Mouse (Mus musculus): Measurements from ENCODE around the gene Fbxo2. TPM values are rescaled to one million over a fixed set of nuclear protein-coding genes. Genes with fewer than 3 reads are reported as not detected.

Gene Fbxo2
- polyA plus RNA-seq, 1 experiment from 2014 or later, result 0.44 TPM

GRCm38 (mm10) chr4:148194400-148194799 is 34.0 kb downstream of the Fbxo2 start:
- Histone ChIP-seq H3K4me2 (replicated peaks; ENCODE audit: low read depth) (no peak overlapping the region), H3K27ac (ENCODE audit: low read depth, low read length) (no peak overlapping the region), H3K4me1 (replicated peaks; ENCODE audit: control insufficient read depth, insufficient read depth, low read length) (no peaks in the 10 kb centered on the region), H3K4me3 (ENCODE audit: low read depth, low read length) (no peak overlapping the region), H3K9ac (ENCODE audit: low read depth, low read length) (no peak overlapping the region), H3K27me3 (replicated peaks; ENCODE audit: control insufficient read depth, insufficient read depth, low read length) (no peaks in the 10 kb centered on the region), H3K36me3 (ENCODE audit: control insufficient read depth, insufficient read depth) (no peaks in the 10 kb centered on the region), H3K9me3 (ENCODE audit: control insufficient read depth) (no peaks in the 10 kb centered on the region)
- TF ChIP-seq CTCF (IDR thresholded peaks at IDR 0.05; ENCODE audit: low read depth), result no peak
- no peak for ATAC-seq

GRCm38 (mm10) chr4:148198721-148199120 is 38.3 kb downstream of the Fbxo2 start:
- 52% methylated on average over 10 of the region's 10 CpGs for WGBS
- H3K27ac ChIP-seq (ENCODE audit: low read depth, low read length), result no peak overlapping the region

GRCm38 (mm10) chr4:148203557-148203956 is 43.1 kb downstream of the Fbxo2 start:
- Histone ChIP-seq H3K27ac (ENCODE audit: low read depth, low read length) (no peak overlapping the region), H3K36me3 (ENCODE audit: control insufficient read depth, insufficient read depth) (no peaks in the 10 kb centered on the region), H3K9me3 (ENCODE audit: control insufficient read depth) (no peaks in the 10 kb centered on the region), H3K4me1 (replicated peaks; ENCODE audit: control insufficient read depth, insufficient read depth, low read length) (no peaks in the 10 kb centered on the region), H3K4me3 (ENCODE audit: low read depth, low read length) (no peak overlapping the region), H3K9ac (ENCODE audit: low read depth, low read length) (no peak overlapping the region), H3K27me3 (replicated peaks; ENCODE audit: control insufficient read depth, insufficient read depth, low read length) (no peaks in the 10 kb centered on the region), H3K4me2 (replicated peaks; ENCODE audit: low read depth) (no peak overlapping the region)
- ATAC-seq, result no peak
- TF ChIP-seq CTCF (IDR thresholded peaks at IDR 0.05; ENCODE audit: low read depth), result no peak
- 85% methylated on average over 2 of the region's 2 CpGs for WGBS

More at GRCm38 (mm10) chr4:148198721-148199120, 38.3 kb downstream of the Fbxo2 start:
- no peak overlapping the region for H3K4me3 ChIP-seq (ENCODE audit: low read depth, low read length)
- no peak overlapping the region for H3K9ac ChIP-seq (ENCODE audit: low read depth, low read length)
- H3K4me2 ChIP-seq (replicated peaks; ENCODE audit: low read depth), result no peak overlapping the region
- H3K27me3 ChIP-seq (replicated peaks; ENCODE audit: control insufficient read depth, insufficient read depth, low read length), result no peaks in the 10 kb centered on the region
- H3K36me3 ChIP-seq (ENCODE audit: control insufficient read depth, insufficient read depth), result no peaks in the 10 kb centered on the region
- H3K4me1 ChIP-seq (replicated peaks; ENCODE audit: control insufficient read depth, insufficient read depth, low read length), result no peaks in the 10 kb centered on the region
- no peaks in the 10 kb centered on the region for H3K9me3 ChIP-seq (ENCODE audit: control insufficient read depth)
- ATAC-seq, result no peak
- TF ChIP-seq CTCF (IDR thresholded peaks at IDR 0.05; ENCODE audit: low read depth), result no peak

GRCm38 (mm10) chr4:148204061-148204872 is 43.8 kb downstream of the Fbxo2 start:
- H3K4me1 ChIP-seq (replicated peaks; ENCODE audit: control insufficient read depth, insufficient read depth, low read length), result no peaks in the 10 kb centered on the region
- no peaks in the 10 kb centered on the region for H3K27me3 ChIP-seq (replicated peaks; ENCODE audit: control insufficient read depth, insufficient read depth, low read length)
- no peaks in the 10 kb centered on the region for H3K9me3 ChIP-seq (ENCODE audit: control insufficient read depth)
- no peak for TF ChIP-seq CTCF (IDR thresholded peaks at IDR 0.05; ENCODE audit: low read depth)
- no peaks in the 10 kb centered on the region for H3K36me3 ChIP-seq (ENCODE audit: control insufficient read depth, insufficient read depth)
- H3K4me2 ChIP-seq (replicated peaks; ENCODE audit: low read depth), result no peak overlapping the region
- 60% methylated on average over 15 of the region's 15 CpGs for WGBS
- H3K9ac ChIP-seq (ENCODE audit: low read depth, low read length), result no peak overlapping the region
- ATAC-seq, result no peak
- no peak overlapping the region for H3K4me3 ChIP-seq (ENCODE audit: low read depth, low read length)
- H3K27ac ChIP-seq (ENCODE audit: low read depth, low read length), result no peak overlapping the region

- no peak for TF ChIP-seq CTCF (IDR thresholded peaks at IDR 0.05; ENCODE audit: low read depth)
- WGBS, result 70% methylated on average over 6 of the region's 6 CpGs
- no peaks in the 10 kb centered on the region for H3K36me3 ChIP-seq (ENCODE audit: control insufficient read depth, insufficient read depth)
These were observed 44.4 kb downstream of the Fbxo2 start for GRCm38 (mm10) chr4:148204873-148205232.

GRCm38 (mm10) chr4:148214460-148215136 is 54.2 kb downstream of the Fbxo2 start:
- ATAC-seq, result no peak
- no peak for TF ChIP-seq CTCF (IDR thresholded peaks at IDR 0.05; ENCODE audit: low read depth)
- Histone ChIP-seq H3K4me3 (ENCODE audit: low read depth, low read length) (no peak overlapping the region), H3K4me2 (replicated peaks; ENCODE audit: low read depth) (no peak overlapping the region), H3K27ac (ENCODE audit: low read depth, low read length) (no peak overlapping the region), H3K4me1 (replicated peaks; ENCODE audit: control insufficient read depth, insufficient read depth, low read length) (no peaks in the 10 kb centered on the region), H3K9ac (ENCODE audit: low read depth, low read length) (no peak overlapping the region), H3K9me3 (ENCODE audit: control insufficient read depth) (no peaks in the 10 kb centered on the region), H3K27me3 (replicated peaks; ENCODE audit: control insufficient read depth, insufficient read depth, low read length) (no peaks in the 10 kb centered on the region; the same call in 1 of the 2 replicates), H3K36me3 (ENCODE audit: control insufficient read depth, insufficient read depth) (no peaks in the 10 kb centered on the region)
- 49% methylated on average over 5 of the region's 5 CpGs for WGBS

More at GRCm38 (mm10) chr4:148204873-148205232, 44.4 kb downstream of the Fbxo2 start:
- no peak overlapping the region for H3K27ac ChIP-seq (ENCODE audit: low read depth, low read length)
- no peak overlapping the region for H3K9ac ChIP-seq (ENCODE audit: low read depth, low read length)
- no peak overlapping the region for H3K4me2 ChIP-seq (replicated peaks; ENCODE audit: low read depth)
- ATAC-seq, result no peak
- H3K9me3 ChIP-seq (ENCODE audit: control insufficient read depth), result no peaks in the 10 kb centered on the region
- H3K27me3 ChIP-seq (replicated peaks; ENCODE audit: control insufficient read depth, insufficient read depth, low read length), result no peaks in the 10 kb centered on the region
- H3K4me1 ChIP-seq (replicated peaks; ENCODE audit: control insufficient read depth, insufficient read depth, low read length), result no peaks in the 10 kb centered on the region
- H3K4me3 ChIP-seq (ENCODE audit: low read depth, low read length), result no peak overlapping the region
